ENCODE assay signal across 8 mouse cellular contexts in the genomic region with DNA sequence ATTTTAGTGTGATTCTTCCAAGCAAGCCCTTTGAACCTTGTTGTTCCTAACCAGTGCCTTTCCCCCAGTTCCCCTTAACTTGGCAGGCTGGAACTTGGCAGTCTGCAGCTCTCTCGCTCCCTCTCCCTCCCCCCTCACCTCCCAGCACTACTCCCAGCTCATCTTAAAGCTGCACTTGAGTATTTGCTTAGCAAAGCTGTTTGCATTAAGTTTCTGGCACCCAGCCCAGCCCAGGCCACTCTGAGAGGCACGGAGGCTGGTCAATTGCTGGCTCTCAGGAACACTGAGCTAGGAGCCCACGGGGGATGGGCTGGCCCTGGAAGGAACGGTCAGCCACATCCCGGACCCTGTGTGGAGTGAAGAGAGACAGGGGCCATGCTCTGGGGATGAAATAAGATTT.
DNase-seq lines count a peak whose midpoint lies in the region; ATAC-seq and TF ChIP-seq lines count a peak whose summit lies in the region.

No protein-coding gene starts in this region.

- H3K4me3 ChIP-seq in bone marrow macrophage, adult 2 months (ENCODE audit: insufficient read depth, low read length): no peak overlapping the region
- H3K4me3 ChIP-seq in gastrocnemius, adult 2 months: no peak overlapping the region
- no peak overlapping the region for H3K4me3 ChIP-seq in liver, postnatal 0 days (ENCODE audit: low read depth, low read length)

- TF ChIP-seq CTCF in bone marrow macrophage, adult 2 months (IDR thresholded peaks at IDR 0.05; ENCODE audit: low read depth, low read length): no peak
- no peak for TF ChIP-seq CTCF in gastrocnemius, adult 2 months (IDR thresholded peaks at IDR 0.05)
- no peak for TF ChIP-seq CTCF in liver, postnatal 0 days (IDR thresholded peaks at IDR 0.05; ENCODE audit: low read depth)

- peaks cover 18% of the 10 kb centered on the region for H3K4me1 ChIP-seq in bone marrow macrophage, adult 2 months (ENCODE audit: control insufficient read depth, insufficient read depth, low read length)
- peaks cover 4% of the 10 kb centered on the region for H3K4me1 ChIP-seq in liver, postnatal 0 days (ENCODE audit: insufficient read depth)

- TF ChIP-seq EP300 in liver, postnatal 0 days (IDR thresholded peaks at IDR 0.05; ENCODE audit: low read depth): no peak

- ATAC-seq in liver, postnatal 0 days: peak; percentile 48; the same call in 1 of the 2 replicates
- ATAC-seq in monocyte, adult 5-6 weeks (replicated peaks; ENCODE audit: insufficient number of reproducible peaks, low FRiP score, low TSS enrichment, poor library complexity, severe bottlenecking): no peak

- intact Hi-C loops in gastrocnemius, adult 2 months (cut with DNase I): no loop called here

- no peaks in the 10 kb centered on the region for H3K9me3 ChIP-seq in liver, postnatal 0 days (ENCODE audit: low read length)

- no peak overlapping the region for H3K9ac ChIP-seq in liver, postnatal 0 days (replicated peaks)

- WGBS in liver, postnatal 0 days (ENCODE audit: insufficient replicate concordance): 47% methylated on average over 5 of the region's 5 CpGs

- no peak for TF ChIP-seq POLR2A in bone marrow macrophage, adult 2 months (IDR thresholded peaks at IDR 0.05; ENCODE audit: borderline replicate concordance, low read depth, low read length)

- peak overlapping the region; percentile 38; the same call in 1 of the 2 replicates for H3K4me2 ChIP-seq in liver, postnatal 0 days (ENCODE audit: low read depth, low read length)

- peak overlapping the region; percentile 93 for H3K27ac ChIP-seq in bone marrow macrophage, adult 2 months (ENCODE audit: insufficient read depth, low read depth, low read length)
- H3K27ac ChIP-seq in gastrocnemius, adult 2 months: no peak overlapping the region
- H3K27ac ChIP-seq in liver, postnatal 0 days (ENCODE audit: low read depth): 0 out of 2 replicates have a peak overlapping the region, but pooled peaks have one; percentile 5

- DNase-seq in cerebellum, adult 11-12 months: peak; percentile 78
- DNase-seq in cerebellum, adult 8-10 months: no peak
- DNase-seq in gastrocnemius, adult 2 months: peak; percentile 66
- DNase-seq in kidney, adult 18-20 months: peak; percentile 84
- DNase-seq in liver, postnatal 0 days: peak; percentile 75
- DNase-seq in skeletal muscle tissue, adult 2 months (ENCODE audit: low read depth, low spot score): peak; percentile 46

- H3K27me3 ChIP-seq in liver, postnatal 0 days (ENCODE audit: insufficient read depth, low read length): no peaks in the 10 kb centered on the region

- no peaks in the 10 kb centered on the region for H3K36me3 ChIP-seq in liver, postnatal 0 days (replicated peaks; ENCODE audit: insufficient read depth, low read length)
